In genomic region chr5:96176879-96177358, GRCm38 (mm10) we compare ENCODE assay signal across 10 mouse cellular contexts. TPM values are rescaled to one million over a fixed set of nuclear protein-coding genes. Genes with fewer than 3 reads are reported as not detected.
DNase-seq lines count a peak whose midpoint lies in the region; ATAC-seq and TF ChIP-seq lines count a peak whose summit lies in the region.
"Had no signal": no experiment of that assay in that cellular context is flagged by ENCODE, and none has a peak within 500 bp of the region (broad histone marks: within the 10 kb centered on the region; RNA-seq: fewer than 3 reads in every experiment).

No protein-coding gene starts in this region.

- TF ChIP-seq POLR2A in lung, adult 2 months (IDR thresholded peaks at IDR 0.05; ENCODE audit: borderline replicate concordance, extremely low read depth, low read depth, low read length): no peak

- no peak overlapping the region for H3K9ac ChIP-seq in embryonic facial prominence, embryonic 12.5 days
- H3K9ac ChIP-seq in lung, embryonic 16.5 days (ENCODE audit: low read length): peak overlapping the region; percentile 2; the same call in 1 of the 2 replicates
- H3K9ac ChIP-seq: hindbrain, embryonic 15.5 days had no signal

- DNase-seq in embryonic facial prominence, embryonic 10.5 days (ENCODE audit: low spot score): no peak
- DNase-seq in lung, adult 2 months: no peak
- DNase-seq in forelimb bud, embryonic 11.5 days (ENCODE audit: low read depth, low spot score): peak; percentile 42
- DNase-seq in naive thymus-derived CD4-positive, alpha-beta T cell, adult 2 months (ENCODE audit: low read depth): peak; percentile 67
- DNase-seq in cerebellum, postnatal 14 days: no peak
- no peak for DNase-seq in ovary, postnatal 14 days (ENCODE audit: low spot score)
- DNase-seq: gastrocnemius, postnatal 36 days had no signal

- H3K4me3 ChIP-seq in embryonic facial prominence, embryonic 12.5 days: no peak overlapping the region
- H3K4me3 ChIP-seq in embryonic facial prominence, embryonic 10.5 days: no peak overlapping the region
- peak overlapping the region; percentile 27 for H3K4me3 ChIP-seq in lung, embryonic 16.5 days (ENCODE audit: low read length)
- H3K4me3 ChIP-seq in lung, adult 2 months (replicated peaks; ENCODE audit: extremely low read depth, low read depth, low read length): no peak overlapping the region
- H3K4me3 ChIP-seq: hindbrain, embryonic 15.5 days had no signal

- H3K9me3 ChIP-seq in embryonic facial prominence, embryonic 12.5 days: no peaks in the 10 kb centered on the region
- no peaks in the 10 kb centered on the region for H3K9me3 ChIP-seq in embryonic facial prominence, embryonic 10.5 days
- no peaks in the 10 kb centered on the region for H3K9me3 ChIP-seq in lung, embryonic 16.5 days (ENCODE audit: control insufficient read depth, low read length)
- H3K9me3 ChIP-seq: hindbrain, embryonic 15.5 days had no signal

- no peak for ATAC-seq in embryonic facial prominence, embryonic 12.5 days (ENCODE audit: insufficient number of reproducible peaks, insufficient read depth, low FRiP score, low TSS enrichment)
- ATAC-seq in lung, embryonic 16.5 days (ENCODE audit: low read depth): no peak

- H3K36me3 ChIP-seq in embryonic facial prominence, embryonic 12.5 days: no peaks in the 10 kb centered on the region
- H3K36me3 ChIP-seq in embryonic facial prominence, embryonic 10.5 days (replicated peaks): no peaks in the 10 kb centered on the region
- H3K36me3 ChIP-seq in lung, embryonic 16.5 days (ENCODE audit: control insufficient read depth, insufficient read depth, low read length): no peaks in the 10 kb centered on the region
- H3K36me3 ChIP-seq: hindbrain, embryonic 15.5 days had no signal

- TF ChIP-seq CTCF in lung, adult 2 months (IDR thresholded peaks at IDR 0.05; ENCODE audit: insufficient read depth, low read length): no peak

- peak overlapping the region; percentile 14 for H3K4me2 ChIP-seq in embryonic facial prominence, embryonic 12.5 days (replicated peaks)
- H3K4me2 ChIP-seq in lung, embryonic 16.5 days (ENCODE audit: low read depth, low read length): peak overlapping the region; percentile 51
- H3K4me2 ChIP-seq: hindbrain, embryonic 15.5 days had no signal

- WGBS in embryonic facial prominence, embryonic 12.5 days: 60% methylated on average over 11 of the region's 11 CpGs
- 73% methylated on average over 11 of the region's 11 CpGs for WGBS in embryonic facial prominence, embryonic 10.5 days
- WGBS in lung, embryonic 16.5 days: 54% methylated on average over 11 of the region's 11 CpGs
- WGBS in lung, adult 2 months: 38% methylated on average over 11 of the region's 11 CpGs

- H3K4me1 ChIP-seq in embryonic facial prominence, embryonic 12.5 days: no peaks in the 10 kb centered on the region
- peaks cover 16% of the 10 kb centered on the region for H3K4me1 ChIP-seq in embryonic facial prominence, embryonic 10.5 days
- H3K4me1 ChIP-seq in lung, embryonic 16.5 days (replicated peaks; ENCODE audit: control insufficient read depth, insufficient read depth, low read length): no peaks in the 10 kb centered on the region
- H3K4me1 ChIP-seq in lung, adult 2 months (ENCODE audit: control insufficient read depth, insufficient read depth, low read length): no peaks in the 10 kb centered on the region; the same call in 1 of the 2 replicates
- H3K4me1 ChIP-seq: hindbrain, embryonic 15.5 days had no signal

- no peak overlapping the region for H3K27ac ChIP-seq in embryonic facial prominence, embryonic 12.5 days
- no peak overlapping the region for H3K27ac ChIP-seq in embryonic facial prominence, embryonic 10.5 days (replicated peaks)
- H3K27ac ChIP-seq in lung, embryonic 16.5 days (ENCODE audit: low read length): no peak overlapping the region; the same call in 1 of the 2 replicates
- H3K27ac ChIP-seq: hindbrain, embryonic 15.5 days had no signal

- no peaks in the 10 kb centered on the region for H3K27me3 ChIP-seq in embryonic facial prominence, embryonic 12.5 days
- no peaks in the 10 kb centered on the region for H3K27me3 ChIP-seq in embryonic facial prominence, embryonic 10.5 days (replicated peaks; ENCODE audit: low read depth, poor library complexity, severe bottlenecking)
- H3K27me3 ChIP-seq in lung, embryonic 16.5 days (ENCODE audit: control insufficient read depth, insufficient read depth, low read depth, low read length): no peaks in the 10 kb centered on the region
- H3K27me3 ChIP-seq: hindbrain, embryonic 15.5 days had no signal

RNA-seq across cellular contexts. Expression of gene Cnot6l, which starts 12.9 kb away (rescaled TPM):
- 20.0 and 21.9 TPM in 2 replicates for polyA plus RNA-seq in embryonic facial prominence, embryonic 12.5 days (2016; fragmentation: Nextera tagmentation; extraction: Ambion mirVana)
- 12.3 and 13.9 TPM in 2 replicates for polyA plus RNA-seq in embryonic facial prominence, embryonic 10.5 days (2016; fragmentation: Nextera tagmentation; extraction: Ambion mirVana)
- 15.0 and 18.9 TPM in 2 replicates for polyA plus RNA-seq in lung, embryonic 16.5 days (2015; fragmentation: Nextera tagmentation; extraction: Ambion mirVana)
- 5.2 and 8.2 TPM in 2 replicates for polyA plus RNA-seq in lung, adult 2 months (2012; rRNA removed)

RNA-seq across cellular contexts. Expression of gene Mrpl1, which starts 32.4 kb away (rescaled TPM):
- polyA plus RNA-seq in embryonic facial prominence, embryonic 12.5 days (2016; fragmentation: Nextera tagmentation; extraction: Ambion mirVana): 23.1 and 24.0 TPM in 2 replicates
- 24.0 and 24.1 TPM in 2 replicates for polyA plus RNA-seq in embryonic facial prominence, embryonic 10.5 days (2016; fragmentation: Nextera tagmentation; extraction: Ambion mirVana)
- 17.7 and 21.3 TPM in 2 replicates for polyA plus RNA-seq in lung, embryonic 16.5 days (2015; fragmentation: Nextera tagmentation; extraction: Ambion mirVana)
- 1.4 and 2.0 TPM in 2 replicates for polyA plus RNA-seq in lung, adult 2 months (2012; rRNA removed)

Comparison
In these comparisons a context has a peak if more than half of its experiments do, and no peak if none do; other contexts are left out.
1. DNase-seq: peak in forelimb bud, embryonic 11.5 days (single experiment) and naive thymus-derived CD4-positive, alpha-beta T cell, adult 2 months (single experiment); none in embryonic facial prominence, embryonic 10.5 days (single experiment), lung, adult 2 months (single experiment), cerebellum, postnatal 14 days (0 of 2) and ovary, postnatal 14 days (single experiment).